Mouse (Mus musculus): ENCODE results near the gene Optc.

Gene Optc

GRCm38 (mm10) chr1:133918088-133918470 lies 10.3 kb upstream of the Optc start:
- DNase-seq (ENCODE audit: low spot score), result no peak

- no peak for DNase-seq (ENCODE audit: low spot score)
These were observed 9.8 kb upstream of the Optc start for GRCm38 (mm10) chr1:133917456-133918087.

- no peak for DNase-seq (ENCODE audit: low spot score)
These were observed 8.0 kb upstream of the Optc start for GRCm38 (mm10) chr1:133915723-133916355.

- DNase-seq (ENCODE audit: low spot score), result no peak
These were observed 7.3 kb upstream of the Optc start for GRCm38 (mm10) chr1:133915115-133915514.

- no peak for DNase-seq (ENCODE audit: low spot score)
These were observed 5.2 kb upstream of the Optc start for GRCm38 (mm10) chr1:133913018-133913417.

- DNase-seq (ENCODE audit: low spot score), result peak; percentile 90
These were observed 3.7 kb upstream of the Optc start for GRCm38 (mm10) chr1:133911456-133911855.

- DNase-seq (ENCODE audit: low spot score), result no peak
These were observed 3.2 kb upstream of the Optc start for GRCm38 (mm10) chr1:133911008-133911407.

GRCm38 (mm10) chr1:133910108-133910507 lies 2.3 kb upstream of the Optc start:
- DNase-seq (ENCODE audit: low spot score), result no peak

GRCm38 (mm10) chr1:133908659-133909575 lies 1.1 kb upstream of the Optc start:
- DNase-seq (ENCODE audit: low spot score), result peak; percentile 49

GRCm38 (mm10) chr1:133906420-133906819 lies 1.4 kb downstream of the Optc start:
- no peak for DNase-seq (ENCODE audit: low spot score)

GRCm38 (mm10) chr1:133900825-133901224 lies 7.0 kb downstream of the Optc start:
- DNase-seq (ENCODE audit: low spot score), result no peak

- no peak for DNase-seq (ENCODE audit: low spot score)
These were observed 8.7 kb downstream of the Optc start for GRCm38 (mm10) chr1:133899043-133899542.

- DNase-seq (ENCODE audit: low spot score), result no peak
These were observed 10.5 kb downstream of the Optc start for GRCm38 (mm10) chr1:133897293-133897692.

GRCm38 (mm10) chr1:133891489-133891888 lies 16.3 kb downstream of the Optc start:
- peak; percentile 58 for DNase-seq (ENCODE audit: low spot score)

- DNase-seq (ENCODE audit: low spot score), result no peak
These were observed 17.7 kb downstream of the Optc start for GRCm38 (mm10) chr1:133889949-133890598.

GRCm38 (mm10) chr1:133887538-133888250 lies 20.1 kb downstream of the Optc start:
- no peak for DNase-seq (ENCODE audit: low spot score)

GRCm38 (mm10) chr1:133887044-133887443 lies 20.8 kb downstream of the Optc start:
- DNase-seq (ENCODE audit: low spot score), result peak; percentile 82

- DNase-seq (ENCODE audit: low spot score), result peak; percentile 41
These were observed 21.4 kb downstream of the Optc start for GRCm38 (mm10) chr1:133886431-133886830.

GRCm38 (mm10) chr1:133885811-133886210 lies 22.0 kb downstream of the Optc start:
- DNase-seq (ENCODE audit: low spot score), result no peak

GRCm38 (mm10) chr1:133884746-133885145 lies 23.1 kb downstream of the Optc start:
- DNase-seq (ENCODE audit: low spot score), result no peak

- DNase-seq (ENCODE audit: low spot score), result no peak
These were observed 23.7 kb downstream of the Optc start for GRCm38 (mm10) chr1:133884090-133884489.

Data from retina, embryonic 14.5 days (tissue).